Mouse (Mus musculus) left cerebral cortex, postnatal 4 days (tissue): ENCODE data around the gene Bicra. TPM values are rescaled to one million over a fixed set of nuclear protein-coding genes. Genes with fewer than 3 reads are reported as not detected.
A peak's percentile ranks its signal among the peaks of the same experiment; 100 is the strongest.

ENCODE experiments used
- DNase-seq: peaks from one replicate; pipeline ENCODE4 v3.0.0-alpha.2; 2022
- intact Hi-C: fragments of 180-260 bp; cut with DNase I; formaldehyde crosslinking; loops from one replicate; pipeline ENCODE4 v1.15.1; 2025
- total RNA-seq, 2 experiments: library from RNA; stranded (reverse); gene quantifications; 2 replicates each; pipeline ENCODE4 v1.2.3; 2021

The Bicra gene
- total RNA-seq, 2 experiments from 2014 or later = 25.3 to 25.8 TPM

GRCm38 (mm10) chr7:15980246-15980645 is 67.5 kb downstream of the Bicra start:
- DNase-seq = no peak
- intact Hi-C loops = loop anchor here (5.0 kb wide), 1 partner anchor 67 kb away; the partner anchor contains the start of gene Bicra

GRCm38 (mm10) chr7:15975904-15976303 is 71.8 kb downstream of the Bicra start:
- intact Hi-C loops = loop anchor here (10.0 kb wide), 1 partner anchor 179 kb away; no protein-coding TSS in a partner anchor
- DNase-seq = no peak

GRCm38 (mm10) chr7:15975451-15975850 is 72.3 kb downstream of the Bicra start:
- intact Hi-C loops = loop anchor here (10.0 kb wide), 1 partner anchor 179 kb away; no protein-coding TSS in a partner anchor
- DNase-seq = no peak

- intact Hi-C loops = loop anchor here (10.0 kb wide), 1 partner anchor 180 kb away; no protein-coding TSS in a partner anchor
- peak; percentile 50 for DNase-seq
Measured at GRCm38 (mm10) chr7:15974712-15975111, 73.0 kb downstream of the Bicra start.

GRCm38 (mm10) chr7:15972247-15972646 is 75.5 kb downstream of the Bicra start:
- intact Hi-C loops = loop anchor here (10.0 kb wide), 1 partner anchor 183 kb away; no protein-coding TSS in a partner anchor
- DNase-seq = no peak

- no peak for DNase-seq
- intact Hi-C loops = loop anchor here (10.0 kb wide), 1 partner anchor 185 kb away; no protein-coding TSS in a partner anchor
Measured at GRCm38 (mm10) chr7:15969674-15970073, 78.0 kb downstream of the Bicra start.

- intact Hi-C loops = no loop called here
- no peak for DNase-seq
Measured at GRCm38 (mm10) chr7:15968322-15968721, 79.4 kb downstream of the Bicra start.

- DNase-seq = peak; percentile 65
- intact Hi-C loops = no loop called here
Measured at GRCm38 (mm10) chr7:15967312-15967711, 80.4 kb downstream of the Bicra start, which contains the start of gene Ehd2. Gene Ehd2 (minus strand): TSS chr7:15967567.

GRCm38 (mm10) chr7:15966489-15966888 is 81.2 kb downstream of the Bicra start:
- intact Hi-C loops = no loop called here
- no peak for DNase-seq

- intact Hi-C loops = no loop called here
- DNase-seq = no peak
Measured at GRCm38 (mm10) chr7:15963798-15964652, 83.7 kb downstream of the Bicra start.

GRCm38 (mm10) chr7:15962311-15963288 is 85.1 kb downstream of the Bicra start:
- DNase-seq = peak; percentile 73
- intact Hi-C loops = no loop called here

- intact Hi-C loops = no loop called here
- DNase-seq = no peak
Measured at GRCm38 (mm10) chr7:15961798-15962197, 85.9 kb downstream of the Bicra start.

GRCm38 (mm10) chr7:15961239-15961638 is 86.5 kb downstream of the Bicra start:
- intact Hi-C loops = no loop called here
- DNase-seq = no peak

- intact Hi-C loops = no loop called here
- DNase-seq = no peak
Measured at GRCm38 (mm10) chr7:15960691-15961090, 87.0 kb downstream of the Bicra start.

- intact Hi-C loops = no loop called here
Measured at GRCm38 (mm10) chr7:15956143-15956542, 91.6 kb downstream of the Bicra start.

GRCm38 (mm10) chr7:15955509-15955908 is 92.2 kb downstream of the Bicra start:
- intact Hi-C loops = no loop called here

More at GRCm38 (mm10) chr7:15956143-15956542, 91.6 kb downstream of the Bicra start:
- DNase-seq = no peak

GRCm38 (mm10) chr7:15954978-15955443 is 92.7 kb downstream of the Bicra start:
- DNase-seq = no peak
- intact Hi-C loops = no loop called here

More at GRCm38 (mm10) chr7:15955509-15955908, 92.2 kb downstream of the Bicra start:
- DNase-seq = no peak

- intact Hi-C loops = no loop called here
- no peak for DNase-seq
Measured at GRCm38 (mm10) chr7:15954436-15954835, 93.3 kb downstream of the Bicra start.

- no peak for DNase-seq
- intact Hi-C loops = no loop called here
Measured at GRCm38 (mm10) chr7:15953307-15954074, 94.2 kb downstream of the Bicra start.

- DNase-seq = no peak
Measured at GRCm38 (mm10) chr7:15952416-15952815, 95.3 kb downstream of the Bicra start.

More at GRCm38 (mm10) chr7:15952416-15952815, 95.3 kb downstream of the Bicra start:
- intact Hi-C loops = no loop called here
